Mouse (Mus musculus) forebrain, embryonic 15.5 days (tissue): Measurements from ENCODE around the gene Inpp5a. TPM values are rescaled to one million over a fixed set of nuclear protein-coding genes. Genes with fewer than 3 reads are reported as not detected.

Experiments used
- ATAC-seq: fragments of 200-750 bp; cut with Nextera tagmentation; replicated peaks from 2 replicates; pipeline ENCODE4 v1.8.0; 2017; ENCODE audit warnings: mild to moderate bottlenecking, moderate TSS enrichment, moderate library complexity
- H3K27ac ChIP-seq: fragments of 300-500 bp; sonication (generic); replicated peaks from 2 replicates; pipeline ENCODE4 v1.5.1; 2015; ENCODE audit warnings: mild to moderate bottlenecking, inconsistent platforms
- H3K27me3 ChIP-seq: fragments of 300-500 bp; sonication (generic); 2 replicates; pipeline ENCODE4 v1.6.1; 2015; ENCODE audit warnings: inconsistent platforms
- H3K36me3 ChIP-seq: fragments of 300-500 bp; sonication (generic); 2 replicates; pipeline ENCODE4 v1.6.1; 2015; ENCODE audit warnings: mild to moderate bottlenecking, inconsistent platforms
- H3K4me1 ChIP-seq: fragments of 300-500 bp; sonication (generic); 2 replicates; pipeline ENCODE4 v1.6.1; 2015; ENCODE audit warnings: inconsistent platforms
- H3K4me2 ChIP-seq: fragments of 300-500 bp; sonication (generic); replicated peaks from 2 replicates; pipeline ENCODE4 v1.6.1; 2015; ENCODE audit warnings: mild to moderate bottlenecking, inconsistent platforms
- H3K4me3 ChIP-seq: fragments of 300-500 bp; sonication (generic); 2 replicates; pipeline ENCODE4 v1.5.1; 2015; ENCODE audit warnings: mild to moderate bottlenecking, inconsistent platforms
- H3K9ac ChIP-seq: fragments of 300-500 bp; sonication (generic); replicated peaks from 2 replicates; pipeline ENCODE4 v1.6.1; 2015; ENCODE audit warnings: mild to moderate bottlenecking, inconsistent platforms
- H3K9me3 ChIP-seq: fragments of 300-500 bp; sonication (generic); 2 replicates; pipeline ENCODE4 v1.6.1; 2016; ENCODE audit warnings: inconsistent platforms
- WGBS: fragments of 180-500 bp; shearing (Covaris S2); methylation state at CpG from one replicate; pipeline ENCODE4 v1.1.7; 2015; ENCODE audit warnings: mixed read lengths; 5-methylcytosine and 5-hydroxymethylcytosine counted together
- polyA plus RNA-seq: library from polyadenylated mRNA; unstranded; fragments of >200 nt; fragmentation: Nextera tagmentation; extraction: Ambion mirVana; gene quantifications from 2 replicates; pipeline ENCODE4 v1.2.1, GENCODE M21; 2015

The Inpp5a gene
- polyA plus RNA-seq, 1 experiment from 2014 or later, result 12.7 TPM

GRCm38 (mm10) chr7:139476700-139477099 lies 87.8 kb downstream of the Inpp5a start:
- H3K27ac ChIP-seq, result no peak overlapping the region
- H3K4me2 ChIP-seq, result no peak overlapping the region
- whole genome bisulfite sequencing, result 74% methylated on average over 2 of the region's 2 CpGs
- H3K4me1 ChIP-seq, result no peaks in the 10 kb centered on the region
- ATAC-seq, result no peak
- H3K27me3 ChIP-seq, result no peaks in the 10 kb centered on the region
- no peak overlapping the region for H3K9ac ChIP-seq
- no peaks in the 10 kb centered on the region for H3K36me3 ChIP-seq
- no peak overlapping the region for H3K4me3 ChIP-seq
- no peaks in the 10 kb centered on the region for H3K9me3 ChIP-seq

DNA sequence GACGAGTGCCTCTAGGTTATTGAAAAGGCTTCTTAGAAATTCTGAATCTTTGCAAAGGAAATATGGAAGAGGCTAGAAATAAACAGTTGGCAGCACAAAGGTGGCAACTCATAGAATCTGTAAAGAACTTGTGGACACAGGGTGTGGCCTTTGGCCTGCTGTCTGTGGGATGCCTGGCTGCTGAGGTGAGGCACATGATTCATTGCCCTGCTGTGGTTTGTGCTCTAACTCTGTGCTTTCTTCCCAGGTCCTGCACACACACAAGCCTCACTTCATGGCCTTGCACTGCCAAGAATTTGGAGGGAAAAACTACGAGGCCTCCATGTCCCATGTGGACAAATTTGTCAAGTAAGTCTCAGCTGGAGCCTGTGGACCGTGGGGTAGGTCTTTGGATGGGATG lies 88.8 kb downstream of the Inpp5a start:
- Histone ChIP-seq H3K9ac (no peak overlapping the region), H3K4me1 (no peaks in the 10 kb centered on the region), H3K4me3 (no peak overlapping the region), H3K4me2 (no peak overlapping the region), H3K36me3 (no peaks in the 10 kb centered on the region), H3K27me3 (no peaks in the 10 kb centered on the region), H3K9me3 (no peaks in the 10 kb centered on the region), H3K27ac (no peak overlapping the region)
- 86% methylated on average over 3 of the region's 3 CpGs for WGBS
- ATAC-seq, result no peak

DNA sequence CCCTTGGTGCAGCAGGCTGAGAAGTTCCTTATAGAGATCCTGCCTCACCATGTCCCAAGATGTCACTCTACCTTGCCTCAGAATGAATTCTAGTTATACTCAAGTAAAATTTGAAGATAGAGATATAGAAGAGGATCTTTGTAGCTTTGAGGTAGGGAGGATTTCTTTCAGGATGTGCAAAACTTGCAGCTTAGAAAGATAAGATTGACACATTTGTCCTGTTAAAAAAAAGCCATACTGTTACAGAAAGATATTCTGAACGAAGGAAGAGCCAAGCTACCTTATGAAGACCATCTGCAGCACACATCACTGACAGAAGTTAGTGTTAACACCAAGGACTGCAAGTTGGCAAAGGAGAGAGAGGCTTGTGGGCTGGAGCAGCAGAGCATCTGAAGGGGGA lies 90.2 kb downstream of the Inpp5a start:
- Histone ChIP-seq H3K27me3 (no peaks in the 10 kb centered on the region), H3K4me3 (no peak overlapping the region), H3K9me3 (no peaks in the 10 kb centered on the region), H3K36me3 (no peaks in the 10 kb centered on the region), H3K9ac (no peak overlapping the region), H3K27ac (no peak overlapping the region), H3K4me1 (no peaks in the 10 kb centered on the region), H3K4me2 (no peak overlapping the region)
- 46% methylated on average over 1 of the region's 1 CpGs for WGBS
- ATAC-seq, result no peak

- Histone ChIP-seq H3K4me2 (no peak overlapping the region), H3K36me3 (no peaks in the 10 kb centered on the region), H3K27me3 (no peaks in the 10 kb centered on the region), H3K9ac (no peak overlapping the region), H3K9me3 (no peaks in the 10 kb centered on the region), H3K27ac (no peak overlapping the region), H3K4me1 (peaks cover 3% of the 10 kb centered on the region), H3K4me3 (no peak overlapping the region)
- WGBS, result 72% methylated on average over 6 of the region's 6 CpGs
- ATAC-seq, result no peak
These were observed 90.7 kb downstream of the Inpp5a start for GRCm38 (mm10) chr7:139479626-139480025.

DNA sequence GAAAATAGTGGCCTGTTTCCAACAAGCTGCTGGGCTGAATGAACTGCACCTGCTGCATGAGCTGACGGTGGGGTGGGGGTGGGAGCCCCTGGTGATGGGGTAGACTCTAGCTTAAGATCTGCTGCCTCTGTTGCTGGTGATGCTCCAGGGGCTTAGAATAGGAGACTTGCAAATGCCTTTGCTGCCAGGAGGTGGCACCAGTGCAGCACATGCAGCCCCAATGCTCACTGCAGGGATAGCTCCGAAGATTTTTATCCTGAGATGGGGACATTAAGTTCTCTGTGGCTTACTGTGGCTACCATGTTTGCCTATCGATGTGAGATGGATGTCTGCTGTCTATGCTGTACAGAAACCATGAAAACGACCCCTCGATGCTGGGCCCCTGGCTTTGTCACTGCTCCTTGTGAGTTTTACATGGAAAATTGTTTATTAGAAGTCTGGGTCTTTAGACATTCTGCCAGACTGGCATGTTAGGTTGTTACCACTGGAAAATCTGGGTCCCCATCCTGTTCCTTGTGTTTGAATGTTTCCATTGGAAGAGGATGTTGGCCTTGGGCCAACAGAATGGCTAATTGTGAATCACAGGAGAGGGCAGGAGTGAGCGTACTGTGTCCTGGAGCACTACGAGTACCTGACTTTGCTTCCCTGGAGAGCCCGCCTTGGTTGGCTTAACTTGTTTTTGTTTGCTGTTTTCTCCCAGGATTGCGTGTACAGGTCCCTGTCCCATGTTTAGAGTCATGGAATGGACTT lies 95.5 kb downstream of the Inpp5a start:
- H3K9me3 ChIP-seq, result no peaks in the 10 kb centered on the region
- peaks cover 4% of the 10 kb centered on the region for H3K4me1 ChIP-seq
- H3K4me2 ChIP-seq, result no peak overlapping the region
- peak; percentile 64; the same call in 1 of the 2 replicates for ATAC-seq
- no peaks in the 10 kb centered on the region for H3K27me3 ChIP-seq
- H3K27ac ChIP-seq, result no peak overlapping the region
- H3K9ac ChIP-seq, result no peak overlapping the region
- 53% methylated on average over 9 of the region's 9 CpGs for whole genome bisulfite sequencing
- no peaks in the 10 kb centered on the region for H3K36me3 ChIP-seq
- no peak overlapping the region for H3K4me3 ChIP-seq

DNA sequence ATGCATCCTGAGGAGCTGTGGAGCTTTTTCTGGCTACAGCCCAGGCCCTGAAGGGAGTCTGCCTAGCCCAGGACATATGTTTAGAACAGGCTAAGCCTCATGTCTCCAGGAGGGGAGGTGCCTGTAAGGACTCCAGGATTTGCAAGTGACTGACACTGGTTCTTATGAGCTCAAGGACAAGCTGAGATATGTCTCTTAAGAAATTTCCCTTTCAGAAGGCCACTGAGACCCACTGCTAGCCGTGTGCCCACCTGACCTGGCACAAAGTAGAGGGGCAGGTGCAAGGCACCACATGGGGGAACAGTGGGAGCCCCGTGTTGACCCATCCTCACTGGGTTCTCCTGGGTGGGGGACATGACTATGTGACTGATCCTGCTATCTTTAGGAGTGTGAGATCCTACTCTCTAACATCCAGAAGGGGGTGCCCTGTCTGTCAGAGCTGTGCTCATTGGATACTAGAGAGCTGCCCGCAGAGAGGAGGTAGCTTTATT lies 100.9 kb downstream of the Inpp5a start:
- no peaks in the 10 kb centered on the region for H3K4me1 ChIP-seq
- no peaks in the 10 kb centered on the region for H3K9me3 ChIP-seq
- no peak overlapping the region for H3K27ac ChIP-seq
- no peaks in the 10 kb centered on the region for H3K27me3 ChIP-seq
- no peak overlapping the region for H3K4me2 ChIP-seq
- 63% methylated on average over 3 of the region's 3 CpGs for WGBS
- H3K4me3 ChIP-seq, result no peak overlapping the region
- H3K36me3 ChIP-seq, result no peaks in the 10 kb centered on the region
- no peak for ATAC-seq
- H3K9ac ChIP-seq, result no peak overlapping the region

DNA sequence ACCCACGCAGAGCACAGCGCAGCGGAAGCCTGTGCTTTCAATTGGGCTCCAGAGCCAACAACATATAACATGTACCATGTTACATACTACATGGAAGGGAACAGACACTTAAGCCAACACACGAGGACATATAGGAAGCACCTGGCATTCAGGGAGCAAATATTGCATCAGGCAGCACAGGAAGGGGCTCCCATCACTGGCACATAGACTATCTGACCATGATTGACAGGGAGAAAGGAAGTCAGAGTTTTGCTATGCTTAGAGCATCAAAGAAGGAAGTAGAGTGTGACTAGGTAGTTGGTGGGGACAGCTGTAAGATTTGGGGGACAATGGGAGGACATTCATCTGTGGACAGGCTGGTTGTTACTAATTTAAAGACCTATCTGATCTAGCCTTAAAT lies 103.4 kb downstream of the Inpp5a start:
- Histone ChIP-seq H3K4me2 (no peak overlapping the region), H3K9ac (no peak overlapping the region), H3K4me3 (no peak overlapping the region), H3K27ac (no peak overlapping the region), H3K36me3 (no peaks in the 10 kb centered on the region), H3K4me1 (no peaks in the 10 kb centered on the region), H3K9me3 (no peaks in the 10 kb centered on the region), H3K27me3 (peaks cover under 1% of the 10 kb centered on the region; the same call in 1 of the 2 replicates)
- no peak for ATAC-seq
- WGBS, result 93% methylated on average over 4 of the region's 4 CpGs

DNA sequence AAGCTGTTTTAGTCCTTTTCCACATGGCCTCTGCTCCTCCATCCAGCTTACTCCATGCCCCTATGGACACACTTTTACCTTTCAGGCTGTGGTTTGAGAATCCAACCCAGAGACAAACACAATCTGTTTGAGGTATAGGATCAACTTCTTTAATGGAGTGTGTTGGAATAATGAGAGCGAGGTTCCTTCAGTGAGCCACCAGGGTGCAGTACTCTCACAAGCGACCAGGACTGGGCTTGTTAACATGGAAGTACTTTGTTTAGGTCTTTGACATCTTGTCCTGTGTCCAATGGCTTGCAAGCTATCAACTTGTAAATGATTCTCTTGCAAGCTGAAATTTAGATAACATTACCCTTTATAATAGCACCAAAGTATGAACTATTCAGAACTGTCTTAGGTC lies 104.0 kb downstream of the Inpp5a start:
- WGBS, result 35% methylated on average over 2 of the region's 2 CpGs
- H3K27ac ChIP-seq, result no peak overlapping the region
- no peaks in the 10 kb centered on the region for H3K4me1 ChIP-seq
- no peak for ATAC-seq
- no peak overlapping the region for H3K4me2 ChIP-seq
- no peak overlapping the region for H3K9ac ChIP-seq
- H3K4me3 ChIP-seq, result no peak overlapping the region
- no peaks in the 10 kb centered on the region for H3K36me3 ChIP-seq
- H3K9me3 ChIP-seq, result no peaks in the 10 kb centered on the region
- H3K27me3 ChIP-seq, result peaks cover 5% of the 10 kb centered on the region; the same call in 1 of the 2 replicates

- 77% methylated on average over 6 of the region's 6 CpGs for WGBS
- peaks cover 5% of the 10 kb centered on the region; the same call in 1 of the 2 replicates for H3K27me3 ChIP-seq
- no peaks in the 10 kb centered on the region for H3K4me1 ChIP-seq
- H3K9ac ChIP-seq, result no peak overlapping the region
- H3K4me2 ChIP-seq, result no peak overlapping the region
- H3K36me3 ChIP-seq, result no peaks in the 10 kb centered on the region
- H3K9me3 ChIP-seq, result no peaks in the 10 kb centered on the region
- no peak for ATAC-seq
- no peak overlapping the region for H3K4me3 ChIP-seq
- no peak overlapping the region for H3K27ac ChIP-seq
These were observed 106.9 kb downstream of the Inpp5a start for GRCm38 (mm10) chr7:139495791-139496190.

GRCm38 (mm10) chr7:139498038-139498625 lies 109.2 kb downstream of the Inpp5a start:
- Histone ChIP-seq H3K27me3 (peaks cover 5% of the 10 kb centered on the region; the same call in 1 of the 2 replicates), H3K4me2 (no peak overlapping the region), H3K4me3 (no peak overlapping the region), H3K9me3 (no peaks in the 10 kb centered on the region), H3K9ac (no peak overlapping the region), H3K4me1 (no peaks in the 10 kb centered on the region), H3K36me3 (no peaks in the 10 kb centered on the region), H3K27ac (no peak overlapping the region)
- ATAC-seq, result no peak
- 23% methylated on average over 19 of the region's 19 CpGs for WGBS

- Histone ChIP-seq H3K9me3 (no peaks in the 10 kb centered on the region), H3K4me3 (no peak overlapping the region), H3K27me3 (no peaks in the 10 kb centered on the region), H3K9ac (no peak overlapping the region), H3K27ac (no peak overlapping the region), H3K4me1 (no peaks in the 10 kb centered on the region), H3K4me2 (no peak overlapping the region), H3K36me3 (no peaks in the 10 kb centered on the region)
- no peak for ATAC-seq
- WGBS, result 77% methylated on average over 7 of the region's 7 CpGs
These were observed 115.2 kb downstream of the Inpp5a start for GRCm38 (mm10) chr7:139504064-139504463.

DNA sequence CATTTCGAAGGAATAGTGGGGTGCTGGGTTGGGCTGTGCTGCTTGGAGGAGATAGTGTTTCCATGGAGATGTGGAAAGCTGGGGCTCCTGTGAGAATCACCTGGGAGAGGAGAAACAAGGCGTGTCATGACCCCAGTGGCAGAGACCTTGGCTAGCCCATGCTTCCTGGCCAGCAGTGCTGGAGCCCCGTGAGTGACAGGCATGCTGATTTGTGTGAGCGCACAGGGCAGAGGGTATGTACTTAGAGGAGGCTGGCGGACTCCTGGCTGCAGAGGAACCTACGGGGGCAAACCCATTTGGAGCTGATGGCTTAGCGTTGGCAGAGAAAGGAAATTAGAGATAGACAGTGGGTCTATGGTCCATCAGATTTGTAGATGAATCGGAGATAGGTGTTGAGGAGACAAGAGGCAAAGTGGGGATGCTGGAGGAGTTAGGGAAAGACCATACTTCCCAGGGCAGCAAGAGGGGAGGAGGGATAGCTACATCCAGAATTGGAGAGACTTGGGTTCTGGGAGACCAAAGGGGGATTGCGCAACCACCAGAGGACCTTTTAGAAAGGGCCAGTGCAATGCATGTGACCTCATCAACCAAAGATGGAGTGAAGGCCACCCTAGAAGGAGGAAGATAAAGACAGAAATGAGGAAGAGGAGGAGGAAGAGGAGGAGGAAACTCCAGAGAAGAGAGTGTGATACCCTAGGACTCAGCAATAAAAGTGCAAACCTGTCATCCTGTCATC lies 117.9 kb downstream of the Inpp5a start:
- Histone ChIP-seq H3K27ac (no peak overlapping the region), H3K9me3 (no peaks in the 10 kb centered on the region), H3K9ac (no peak overlapping the region), H3K4me3 (no peak overlapping the region), H3K27me3 (no peaks in the 10 kb centered on the region), H3K36me3 (no peaks in the 10 kb centered on the region), H3K4me1 (no peaks in the 10 kb centered on the region), H3K4me2 (no peak overlapping the region)
- WGBS, result 88% methylated on average over 9 of the region's 9 CpGs
- ATAC-seq, result no peak
